Mouse (Mus musculus): ENCODE measurements around the gene Slc12a5. TPM values are rescaled to one million over a fixed set of nuclear protein-coding genes. Genes with fewer than 3 reads are reported as not detected.

The Slc12a5 gene
- polyA plus RNA-seq, 1 experiment from 2014 or later = 0.84 TPM

DNA sequence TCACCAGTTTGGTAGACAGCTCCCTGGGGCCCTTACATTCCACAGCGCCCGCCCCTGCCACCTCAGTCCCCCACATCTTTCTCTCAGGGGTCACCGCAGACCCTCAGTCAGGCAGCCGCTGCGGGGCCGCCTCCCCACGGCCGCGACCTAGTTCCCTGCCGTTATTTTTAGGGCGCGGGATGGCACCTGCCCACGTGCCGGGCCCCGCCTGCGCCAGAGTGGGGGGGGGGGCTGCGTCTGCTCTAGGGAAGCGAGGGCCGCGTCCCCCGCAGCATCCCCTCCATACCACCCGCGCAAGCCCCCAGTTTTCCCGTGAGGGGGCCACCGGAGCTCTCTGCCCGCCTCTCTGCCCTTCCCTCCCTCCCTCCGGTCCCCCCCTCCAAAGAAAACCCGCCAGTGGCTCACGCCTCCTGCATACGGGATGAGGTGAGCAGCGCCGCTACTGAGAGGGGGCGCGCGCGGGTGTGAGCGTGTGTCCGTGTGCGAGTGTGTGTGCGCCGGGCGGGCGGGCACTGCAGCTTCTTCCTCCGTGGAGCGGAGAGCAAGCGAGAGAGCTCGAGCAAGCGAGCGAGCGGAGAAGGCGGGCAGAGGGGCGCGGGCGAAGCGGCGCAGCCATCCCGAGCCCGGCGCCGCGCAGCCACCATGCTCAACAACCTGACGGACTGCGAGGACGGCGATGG is 7.3 kb downstream of the Slc12a5 start:
- peak; percentile 14; the same call in 1 of the 2 replicates for ATAC-seq
- WGBS = 3% methylated on average over 55 of the region's 65 CpGs

DNA sequence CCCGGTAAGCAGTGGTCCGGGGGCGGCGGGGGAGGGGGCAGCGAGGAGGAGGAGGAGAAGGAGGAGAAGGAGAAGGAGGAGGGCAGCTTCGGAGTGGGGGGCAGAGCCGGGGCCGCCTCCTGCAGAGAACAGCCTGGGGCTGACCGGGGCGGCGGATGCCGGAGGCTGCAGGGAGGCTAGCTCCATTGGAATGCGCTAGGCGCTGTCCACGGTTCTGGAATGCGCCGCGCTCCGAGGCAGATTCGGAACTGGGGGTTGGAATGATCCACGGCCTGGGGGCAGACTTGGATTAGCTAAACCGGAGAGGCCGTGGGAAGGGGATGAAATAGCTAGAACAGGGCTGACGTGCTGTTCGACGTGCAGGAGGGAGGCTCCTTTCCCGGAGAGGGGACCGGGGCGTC is 7.8 kb downstream of the Slc12a5 start:
- no peaks in the 10 kb centered on the region for H3K4me1 ChIP-seq (ENCODE audit: insufficient read depth, low read depth, low read length)
- H3K4me3 ChIP-seq (ENCODE audit: low read depth, low read length) = no peak overlapping the region
- ATAC-seq = peak; percentile 74
- WGBS = 2% methylated on average over 26 of the region's 29 CpGs
- no peak overlapping the region for H3K4me2 ChIP-seq (replicated peaks; ENCODE audit: low read depth, low read length)
- no peaks in the 10 kb centered on the region for H3K9me3 ChIP-seq (ENCODE audit: low read length)
- no peak overlapping the region for H3K9ac ChIP-seq (replicated peaks; ENCODE audit: low read depth)
- no peaks in the 10 kb centered on the region for H3K36me3 ChIP-seq (ENCODE audit: insufficient read depth, low read length)
- H3K27ac ChIP-seq (ENCODE audit: low read length) = no peak overlapping the region
- peak; percentile 74 for DNase-seq (ENCODE audit: low spot score)
- H3K27me3 ChIP-seq (replicated peaks; ENCODE audit: insufficient read depth, low read length) = peaks cover 59% of the 10 kb centered on the region
- TF ChIP-seq EP300 (IDR thresholded peaks at IDR 0.05) (no peak), CTCF (IDR thresholded peaks at IDR 0.05) (peak; percentile 15; the same call in 1 of the 2 replicates)

More for the DNA sequence above, 7.3 kb downstream of the Slc12a5 start:
- H3K4me3 ChIP-seq (ENCODE audit: low read depth, low read length) = no peak overlapping the region; the same call in 1 of the 2 replicates
- H3K27me3 ChIP-seq (replicated peaks; ENCODE audit: insufficient read depth, low read length) = peaks cover 53% of the 10 kb centered on the region
- H3K4me1 ChIP-seq (ENCODE audit: insufficient read depth, low read depth, low read length) = no peaks in the 10 kb centered on the region
- no peaks in the 10 kb centered on the region for H3K36me3 ChIP-seq (ENCODE audit: insufficient read depth, low read length)
- no peak overlapping the region for H3K4me2 ChIP-seq (replicated peaks; ENCODE audit: low read depth, low read length)
- H3K27ac ChIP-seq (ENCODE audit: low read length) = no peak overlapping the region
- no peak overlapping the region for H3K9ac ChIP-seq (replicated peaks; ENCODE audit: low read depth)
- no peak for DNase-seq (ENCODE audit: low spot score)
- H3K9me3 ChIP-seq (ENCODE audit: low read length) = no peaks in the 10 kb centered on the region
- no peak for TF ChIP-seq CTCF (IDR thresholded peaks at IDR 0.05)
- no peak for TF ChIP-seq EP300 (IDR thresholded peaks at IDR 0.05)

DNA sequence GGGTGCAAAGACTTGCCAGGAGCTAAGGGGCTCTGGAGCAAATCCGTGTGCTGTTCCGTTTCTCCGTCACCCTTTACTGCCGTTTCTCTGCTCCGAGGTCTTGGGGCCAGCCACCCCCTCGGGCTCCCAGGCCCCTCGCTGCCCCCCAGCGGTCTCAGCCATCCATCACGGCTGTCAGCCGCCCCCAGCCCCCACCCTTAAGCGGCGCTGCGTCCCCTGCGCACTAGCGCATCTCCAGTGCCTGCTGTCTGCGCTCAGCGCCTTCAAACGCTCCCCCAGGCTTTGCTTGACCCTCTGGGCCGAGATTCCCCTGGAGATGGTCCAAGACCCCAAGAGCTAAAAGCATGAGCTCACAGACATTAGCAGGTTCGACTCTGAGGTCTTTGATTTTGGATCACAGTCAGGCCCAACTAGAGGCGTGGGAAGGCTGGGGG is 8.8 kb downstream of the Slc12a5 start:
- Histone ChIP-seq H3K4me3 (ENCODE audit: low read depth, low read length) (no peak overlapping the region), H3K4me1 (ENCODE audit: insufficient read depth, low read depth, low read length) (no peaks in the 10 kb centered on the region), H3K27ac (ENCODE audit: low read length) (no peak overlapping the region), H3K4me2 (replicated peaks; ENCODE audit: low read depth, low read length) (no peak overlapping the region), H3K9me3 (ENCODE audit: low read length) (no peaks in the 10 kb centered on the region), H3K36me3 (ENCODE audit: insufficient read depth, low read length) (no peaks in the 10 kb centered on the region), H3K9ac (replicated peaks; ENCODE audit: low read depth) (no peak overlapping the region), H3K27me3 (replicated peaks; ENCODE audit: insufficient read depth, low read length) (peaks cover 59% of the 10 kb centered on the region)
- 5% methylated on average over 21 of the region's 21 CpGs for WGBS
- TF ChIP-seq CTCF (IDR thresholded peaks at IDR 0.05) (no peak), EP300 (IDR thresholded peaks at IDR 0.05) (no peak)
- ATAC-seq (no peak), DNase-seq (ENCODE audit: low spot score) (no peak)

DNA sequence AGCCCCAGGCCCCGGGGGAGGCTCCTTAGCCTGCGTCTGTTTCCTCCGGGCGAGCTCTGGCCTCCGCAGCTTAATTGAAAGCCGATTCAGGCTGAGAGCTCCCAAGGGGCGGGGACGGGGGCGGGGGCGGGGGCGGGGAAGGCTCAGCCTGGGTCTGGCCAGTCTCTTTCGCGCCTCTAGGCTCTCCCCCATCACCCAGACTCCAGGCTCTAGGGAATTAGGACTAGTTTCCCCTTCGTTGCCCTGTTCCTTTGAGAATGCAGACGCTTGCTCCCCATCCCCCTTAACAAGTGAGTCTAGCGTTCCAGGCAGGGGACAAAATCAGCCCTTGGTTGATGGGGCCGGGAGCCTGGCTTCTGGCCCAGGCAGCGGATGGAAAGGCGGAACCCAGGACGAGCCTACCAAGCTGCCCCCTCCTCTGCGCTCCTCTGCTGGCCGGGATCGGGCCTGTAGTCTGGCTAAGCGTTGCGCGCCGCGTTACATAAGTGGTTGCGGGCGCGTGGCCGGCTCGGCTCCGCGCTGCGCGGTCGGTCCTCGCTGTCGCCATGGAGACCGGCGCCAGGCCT is 10.1 kb downstream of the Slc12a5 start:
- Histone ChIP-seq H3K9me3 (ENCODE audit: low read length) (no peaks in the 10 kb centered on the region), H3K27ac (ENCODE audit: low read length) (no peak overlapping the region), H3K36me3 (ENCODE audit: insufficient read depth, low read length) (no peaks in the 10 kb centered on the region), H3K4me2 (replicated peaks; ENCODE audit: low read depth, low read length) (no peak overlapping the region), H3K4me3 (ENCODE audit: low read depth, low read length) (no peak overlapping the region), H3K9ac (replicated peaks; ENCODE audit: low read depth) (no peak overlapping the region), H3K4me1 (ENCODE audit: insufficient read depth, low read depth, low read length) (no peaks in the 10 kb centered on the region), H3K27me3 (replicated peaks; ENCODE audit: insufficient read depth, low read length) (peaks cover 59% of the 10 kb centered on the region)
- WGBS = 1% methylated on average over 42 of the region's 42 CpGs
- TF ChIP-seq EP300 (IDR thresholded peaks at IDR 0.05) (no peak), CTCF (IDR thresholded peaks at IDR 0.05) (no peak)
- no peak for DNase-seq (ENCODE audit: low spot score)
- no peak for ATAC-seq

DNA sequence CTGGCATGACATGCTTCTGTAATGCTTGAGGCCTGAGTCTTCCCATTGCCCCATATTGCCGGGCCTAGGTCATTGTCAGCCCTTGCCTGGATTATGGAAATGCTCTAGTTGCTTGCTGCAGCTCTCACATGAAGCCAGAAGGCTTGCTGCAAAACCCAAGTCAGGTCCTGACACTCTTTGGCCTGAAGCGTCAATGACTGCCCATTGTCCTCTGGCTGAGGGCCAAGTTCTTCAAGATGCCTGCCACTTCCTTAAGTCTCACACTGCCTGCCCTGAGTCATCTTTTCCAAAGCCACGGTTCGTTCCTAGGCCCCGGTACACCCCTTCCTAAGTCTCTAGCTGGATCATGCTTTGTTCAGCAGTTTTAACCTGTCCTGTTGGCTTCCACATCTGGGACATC is 12.0 kb downstream of the Slc12a5 start:
- WGBS = 41% methylated on average over 5 of the region's 5 CpGs
- ATAC-seq = no peak
- Histone ChIP-seq H3K4me3 (ENCODE audit: low read depth, low read length) (no peak overlapping the region), H3K27me3 (replicated peaks; ENCODE audit: insufficient read depth, low read length) (peaks cover 49% of the 10 kb centered on the region), H3K9ac (replicated peaks; ENCODE audit: low read depth) (no peak overlapping the region), H3K4me2 (replicated peaks; ENCODE audit: low read depth, low read length) (no peak overlapping the region), H3K36me3 (ENCODE audit: insufficient read depth, low read length) (no peaks in the 10 kb centered on the region), H3K27ac (ENCODE audit: low read length) (no peak overlapping the region), H3K9me3 (ENCODE audit: low read length) (no peaks in the 10 kb centered on the region), H3K4me1 (ENCODE audit: insufficient read depth, low read depth, low read length) (no peaks in the 10 kb centered on the region)
- no peak for DNase-seq (ENCODE audit: low spot score)
- TF ChIP-seq CTCF (IDR thresholded peaks at IDR 0.05) = no peak
- TF ChIP-seq EP300 (IDR thresholded peaks at IDR 0.05) = no peak

DNA sequence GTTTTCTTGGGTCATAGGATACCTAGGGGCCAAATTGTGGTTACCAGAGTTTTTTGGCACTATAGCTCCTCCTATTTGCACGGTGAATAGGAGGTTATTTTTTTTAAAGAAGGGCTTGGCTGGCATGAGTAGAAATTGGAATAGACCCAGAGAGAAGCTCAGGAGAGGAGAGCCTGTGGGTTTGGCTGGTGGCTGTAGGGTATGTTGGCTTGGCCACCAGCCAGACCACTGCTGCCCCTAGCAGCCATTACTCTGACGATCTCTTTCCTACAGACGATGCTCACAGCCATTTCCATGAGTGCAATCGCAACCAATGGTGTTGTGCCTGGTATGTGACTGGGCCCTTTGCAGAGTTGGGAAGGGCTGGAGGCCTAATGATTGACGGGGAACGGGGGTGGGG is 15.0 kb downstream of the Slc12a5 start:
- Histone ChIP-seq H3K9ac (replicated peaks; ENCODE audit: low read depth) (no peak overlapping the region), H3K27me3 (replicated peaks; ENCODE audit: insufficient read depth, low read length) (peaks cover 19% of the 10 kb centered on the region; the same call in 1 of the 2 replicates), H3K4me1 (ENCODE audit: insufficient read depth, low read depth, low read length) (no peaks in the 10 kb centered on the region), H3K4me2 (replicated peaks; ENCODE audit: low read depth, low read length) (no peak overlapping the region), H3K36me3 (ENCODE audit: insufficient read depth, low read length) (no peaks in the 10 kb centered on the region), H3K9me3 (ENCODE audit: low read length) (no peaks in the 10 kb centered on the region), H3K4me3 (ENCODE audit: low read depth, low read length) (no peak overlapping the region), H3K27ac (ENCODE audit: low read length) (no peak overlapping the region)
- TF ChIP-seq CTCF (IDR thresholded peaks at IDR 0.05) (no peak), EP300 (IDR thresholded peaks at IDR 0.05) (no peak)
- DNase-seq (ENCODE audit: low spot score) (no peak), ATAC-seq (no peak)
- 76% methylated on average over 6 of the region's 6 CpGs for WGBS
